Mouse (Mus musculus): ENCODE measurements around the gene Ccser2. TPM values are rescaled to one million over a fixed set of nuclear protein-coding genes. Genes with fewer than 3 reads are reported as not detected.

Gene Ccser2
- polyA plus RNA-seq, 1 experiment from 2014 or later = 34.8 TPM

DNA sequence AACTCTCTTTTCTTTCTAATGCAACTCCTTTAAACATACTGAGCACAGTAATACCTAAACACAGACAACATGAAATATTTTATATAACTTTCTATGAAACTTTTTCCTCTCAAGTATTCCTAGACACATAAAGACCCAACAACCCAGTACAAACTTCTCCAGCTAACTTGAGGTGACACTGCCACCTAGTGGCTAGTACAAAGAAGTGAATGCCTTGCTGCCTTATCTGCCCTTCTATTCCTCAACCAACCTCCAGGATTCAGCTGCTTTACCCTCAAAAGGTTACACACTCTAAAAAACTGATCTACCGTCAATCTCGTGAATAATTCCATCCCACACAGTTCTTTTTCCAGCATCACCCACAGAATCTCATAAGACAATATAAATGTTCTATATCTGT, 16.4 kb downstream of the Ccser2 start:
- H3K4me1 ChIP-seq (ENCODE audit: insufficient read depth) = no peaks in the 10 kb centered on the region
- peak; percentile 75 for DNase-seq
- no peaks in the 10 kb centered on the region for H3K36me3 ChIP-seq (ENCODE audit: insufficient read depth)
- peak; percentile 44; the same call in 1 of the 2 replicates for ATAC-seq (ENCODE audit: insufficient read depth)
- 23% methylated on average over 2 of the region's 2 CpGs for WGBS
- no peak overlapping the region for H3K4me2 ChIP-seq
- no peak overlapping the region for H3K27ac ChIP-seq (ENCODE audit: low read depth)
- no peaks in the 10 kb centered on the region for H3K9me3 ChIP-seq (ENCODE audit: low read depth, low read length)
- no peak overlapping the region for H3K9ac ChIP-seq
- H3K27me3 ChIP-seq (ENCODE audit: insufficient read depth, low read length) = no peaks in the 10 kb centered on the region
- peak; percentile 82 for TF ChIP-seq CTCF (IDR thresholded peaks at IDR 0.05; ENCODE audit: low read depth)
- no peak overlapping the region for H3K4me3 ChIP-seq (ENCODE audit: low read depth, low read length)

DNA sequence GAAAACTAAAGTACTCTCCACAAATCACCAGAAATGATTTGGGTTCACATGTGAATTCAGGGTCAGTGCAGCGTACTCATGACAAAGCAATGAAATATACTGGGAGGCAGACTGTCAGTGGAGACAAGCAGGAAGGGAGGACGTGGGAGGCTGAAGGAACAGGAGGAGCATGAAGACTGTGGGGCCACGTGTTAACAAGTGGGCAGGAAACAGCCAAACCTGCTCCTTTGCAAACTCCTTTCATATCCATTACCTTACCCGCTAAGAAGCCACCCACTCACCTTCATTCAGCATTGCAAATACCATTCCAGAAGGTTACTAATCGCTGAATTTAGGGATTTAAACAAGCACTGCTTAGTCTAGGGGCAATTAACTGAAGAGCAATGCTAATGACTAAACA, 25.9 kb downstream of the Ccser2 start:
- H3K4me1 ChIP-seq (ENCODE audit: insufficient read depth) = no peaks in the 10 kb centered on the region
- 0 out of 2 replicates have a peak, but pooled peaks cover 3% of the 10 kb centered on the region for H3K36me3 ChIP-seq (ENCODE audit: insufficient read depth)
- no peak overlapping the region for H3K9ac ChIP-seq
- DNase-seq (no peak), ATAC-seq (ENCODE audit: insufficient read depth) (no peak)
- H3K27ac ChIP-seq (ENCODE audit: low read depth) = no peak overlapping the region
- H3K27me3 ChIP-seq (ENCODE audit: insufficient read depth, low read length) = no peaks in the 10 kb centered on the region
- 44% methylated on average over 5 of the region's 5 CpGs for WGBS
- no peak overlapping the region for H3K4me2 ChIP-seq
- TF ChIP-seq CTCF (IDR thresholded peaks at IDR 0.05; ENCODE audit: low read depth) = no peak
- H3K4me3 ChIP-seq (ENCODE audit: low read depth, low read length) = no peak overlapping the region
- H3K9me3 ChIP-seq (ENCODE audit: low read depth, low read length) = no peaks in the 10 kb centered on the region

- Histone ChIP-seq H3K27me3 (ENCODE audit: insufficient read depth, low read length) (no peaks in the 10 kb centered on the region), H3K4me1 (ENCODE audit: insufficient read depth) (no peaks in the 10 kb centered on the region), H3K4me2 (no peak overlapping the region), H3K9me3 (ENCODE audit: low read depth, low read length) (no peaks in the 10 kb centered on the region), H3K36me3 (ENCODE audit: insufficient read depth) (peaks cover 3% of the 10 kb centered on the region; the same call in 1 of the 2 replicates), H3K9ac (no peak overlapping the region), H3K4me3 (ENCODE audit: low read depth, low read length) (no peak overlapping the region), H3K27ac (ENCODE audit: low read depth) (no peak overlapping the region)
- WGBS = 72% methylated on average over 2 of the region's 2 CpGs
- TF ChIP-seq CTCF (IDR thresholded peaks at IDR 0.05; ENCODE audit: low read depth) = no peak
- ATAC-seq (ENCODE audit: insufficient read depth) (no peak), DNase-seq (no peak)
Observed at GRCm38 (mm10) chr14:36937941-36938340, 30.6 kb downstream of the Ccser2 start.

GRCm38 (mm10) chr14:36937080-36937878, 31.3 kb downstream of the Ccser2 start:
- Histone ChIP-seq H3K9me3 (ENCODE audit: low read depth, low read length) (no peaks in the 10 kb centered on the region), H3K4me1 (ENCODE audit: insufficient read depth) (no peaks in the 10 kb centered on the region), H3K36me3 (ENCODE audit: insufficient read depth) (peaks cover 3% of the 10 kb centered on the region; the same call in 1 of the 2 replicates), H3K4me2 (no peak overlapping the region), H3K27me3 (ENCODE audit: insufficient read depth, low read length) (no peaks in the 10 kb centered on the region), H3K4me3 (ENCODE audit: low read depth, low read length) (no peak overlapping the region), H3K9ac (no peak overlapping the region), H3K27ac (ENCODE audit: low read depth) (no peak overlapping the region)
- 69% methylated on average over 7 of the region's 7 CpGs for WGBS
- ATAC-seq (ENCODE audit: insufficient read depth) (no peak), DNase-seq (peak; percentile 91)
- peak; percentile 78 for TF ChIP-seq CTCF (IDR thresholded peaks at IDR 0.05; ENCODE audit: low read depth)

- Histone ChIP-seq H3K27me3 (ENCODE audit: insufficient read depth, low read length) (no peaks in the 10 kb centered on the region), H3K4me2 (no peak overlapping the region), H3K27ac (ENCODE audit: low read depth) (peak overlapping the region; percentile 67), H3K9me3 (ENCODE audit: low read depth, low read length) (no peaks in the 10 kb centered on the region), H3K9ac (no peak overlapping the region), H3K4me3 (ENCODE audit: low read depth, low read length) (no peak overlapping the region), H3K36me3 (ENCODE audit: insufficient read depth) (no peaks in the 10 kb centered on the region; the same call in 1 of the 2 replicates), H3K4me1 (ENCODE audit: insufficient read depth) (no peaks in the 10 kb centered on the region)
- no peak for TF ChIP-seq CTCF (IDR thresholded peaks at IDR 0.05; ENCODE audit: low read depth)
- ATAC-seq (ENCODE audit: insufficient read depth) = 0 out of 2 replicates have a peak, but pooled peaks have one; percentile 17
- 48% methylated on average over 10 of the region's 10 CpGs for WGBS
- DNase-seq = peak; percentile 64
Observed at GRCm38 (mm10) chr14:36932638-36933382, 35.8 kb downstream of the Ccser2 start.

DNA sequence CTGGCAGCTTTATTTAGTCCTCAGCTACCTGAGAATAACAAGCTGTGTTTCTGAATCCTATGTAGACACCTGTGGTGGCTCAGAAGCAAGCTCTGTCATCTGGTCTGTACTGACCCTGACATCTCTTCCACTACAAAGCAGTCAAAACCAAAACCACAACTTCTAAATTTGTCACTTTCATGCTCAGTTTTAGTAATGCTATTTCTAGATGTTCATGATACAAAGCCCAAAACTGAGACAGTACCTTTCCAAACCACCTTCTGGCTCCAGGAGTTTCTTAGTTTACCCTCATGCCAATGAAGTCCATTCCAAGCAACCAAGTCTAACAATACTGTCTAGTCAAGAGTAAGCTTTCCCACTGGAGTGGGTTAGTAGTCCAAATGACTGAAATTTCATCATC, 36.5 kb downstream of the Ccser2 start:
- no peak for ATAC-seq (ENCODE audit: insufficient read depth)
- no peak overlapping the region for H3K27ac ChIP-seq (ENCODE audit: low read depth)

GRCm38 (mm10) chr14:36923383-36923782, 45.2 kb downstream of the Ccser2 start:
- no peak overlapping the region for H3K9ac ChIP-seq
- no peak overlapping the region for H3K4me2 ChIP-seq
- H3K36me3 ChIP-seq (ENCODE audit: insufficient read depth) = peaks cover 13% of the 10 kb centered on the region; the same call in 1 of the 2 replicates
- DNase-seq = no peak
- no peak overlapping the region for H3K27ac ChIP-seq (ENCODE audit: low read depth)
- ATAC-seq (ENCODE audit: insufficient read depth) = no peak
- no peaks in the 10 kb centered on the region for H3K27me3 ChIP-seq (ENCODE audit: insufficient read depth, low read length)
- H3K9me3 ChIP-seq (ENCODE audit: low read depth, low read length) = no peaks in the 10 kb centered on the region
- TF ChIP-seq CTCF (IDR thresholded peaks at IDR 0.05; ENCODE audit: low read depth) = no peak
- no peaks in the 10 kb centered on the region for H3K4me1 ChIP-seq (ENCODE audit: insufficient read depth)
- no peak overlapping the region for H3K4me3 ChIP-seq (ENCODE audit: low read depth, low read length)
- 81% methylated on average over 3 of the region's 3 CpGs for WGBS

More for the DNA sequence above, 36.5 kb downstream of the Ccser2 start:
- Histone ChIP-seq H3K9ac (no peak overlapping the region), H3K4me2 (no peak overlapping the region), H3K36me3 (ENCODE audit: insufficient read depth) (no peaks in the 10 kb centered on the region; the same call in 1 of the 2 replicates), H3K9me3 (ENCODE audit: low read depth, low read length) (no peaks in the 10 kb centered on the region), H3K27me3 (ENCODE audit: insufficient read depth, low read length) (no peaks in the 10 kb centered on the region), H3K4me1 (ENCODE audit: insufficient read depth) (no peaks in the 10 kb centered on the region), H3K4me3 (ENCODE audit: low read depth, low read length) (no peak overlapping the region)
- no peak for TF ChIP-seq CTCF (IDR thresholded peaks at IDR 0.05; ENCODE audit: low read depth)
- DNase-seq = no peak

Measured in lung, embryonic 14.5 days (tissue).